In the genomic region with DNA sequence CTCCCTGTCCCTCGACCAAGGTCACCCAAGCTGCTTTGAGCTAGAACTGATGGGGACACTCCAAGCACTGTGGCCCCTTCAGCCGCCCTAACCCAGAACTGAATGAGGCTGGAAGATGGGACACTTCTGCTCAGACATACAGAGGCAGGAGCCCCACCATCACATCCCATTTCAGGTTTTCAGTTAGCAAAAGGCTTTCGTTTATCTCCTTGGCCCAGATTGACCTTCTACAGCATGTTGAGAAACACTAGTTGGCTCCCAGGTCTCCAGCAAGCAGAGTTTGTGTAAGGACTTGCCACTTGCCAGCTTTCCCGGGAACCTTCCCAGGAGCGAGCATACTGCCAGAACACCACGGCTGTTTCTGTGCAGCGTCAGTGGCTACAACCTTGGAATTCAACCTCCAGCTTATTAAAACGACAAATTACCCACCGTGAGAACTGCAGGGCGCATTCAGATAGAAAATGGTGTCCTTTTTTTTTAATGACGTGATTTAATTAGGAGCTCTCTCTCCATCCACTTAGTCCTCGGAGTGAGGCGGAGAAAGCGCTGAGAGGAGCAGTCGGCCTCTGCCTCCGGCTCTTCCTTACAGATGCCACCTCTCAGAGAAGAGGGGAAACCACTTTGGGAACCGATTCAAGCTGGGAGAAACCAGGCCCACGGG, we compare ENCODE assay signal across 9 mouse cellular contexts. TPM values are rescaled to one million over a fixed set of nuclear protein-coding genes. Genes with fewer than 3 reads are reported as not detected.
DNase-seq lines count a peak whose midpoint lies in the region; ATAC-seq and TF ChIP-seq lines count a peak whose summit lies in the region.
"Had no signal": no experiment of that assay in that cellular context is flagged by ENCODE, and none has a peak within 500 bp of the region (broad histone marks: within the 10 kb centered on the region; RNA-seq: fewer than 3 reads in every experiment).

No protein-coding gene starts in this region.

- no peak overlapping the region for H3K4me3 ChIP-seq in heart, embryonic 12.5 days
- H3K4me3 ChIP-seq in forebrain, embryonic 14.5 days (ENCODE audit: low read depth, low read length): no peak overlapping the region
- no peak overlapping the region for H3K4me3 ChIP-seq in hindbrain, embryonic 16.5 days (ENCODE audit: low read length)
- H3K4me3 ChIP-seq in intestine, postnatal 0 days (ENCODE audit: low read depth, low read length): no peak overlapping the region
- H3K4me3 ChIP-seq: stomach, embryonic 15.5 days had no signal

- H3K36me3 ChIP-seq in heart, embryonic 12.5 days: no peaks in the 10 kb centered on the region
- H3K36me3 ChIP-seq in forebrain, embryonic 14.5 days (ENCODE audit: control insufficient read depth, insufficient read depth, low read length): no peaks in the 10 kb centered on the region
- no peaks in the 10 kb centered on the region for H3K36me3 ChIP-seq in hindbrain, embryonic 16.5 days (ENCODE audit: control insufficient read depth, insufficient read depth, low read length)
- H3K36me3 ChIP-seq in intestine, postnatal 0 days (ENCODE audit: control insufficient read depth, insufficient read depth): no peaks in the 10 kb centered on the region
- H3K36me3 ChIP-seq: stomach, embryonic 15.5 days had no signal

- ATAC-seq in heart, embryonic 12.5 days (ENCODE audit: insufficient number of reproducible peaks, low FRiP score): no peak
- peak; percentile 75 for ATAC-seq in forebrain, embryonic 14.5 days
- peak; percentile 67 for ATAC-seq in hindbrain, embryonic 16.5 days
- no peak for ATAC-seq in intestine, postnatal 0 days

- H3K9me3 ChIP-seq in heart, embryonic 12.5 days (replicated peaks): no peaks in the 10 kb centered on the region
- no peaks in the 10 kb centered on the region for H3K9me3 ChIP-seq in forebrain, embryonic 14.5 days (replicated peaks; ENCODE audit: control insufficient read depth, low read length)
- H3K9me3 ChIP-seq in hindbrain, embryonic 16.5 days (ENCODE audit: control insufficient read depth, low read length): no peaks in the 10 kb centered on the region
- no peaks in the 10 kb centered on the region for H3K9me3 ChIP-seq in intestine, postnatal 0 days (ENCODE audit: control insufficient read depth)
- H3K9me3 ChIP-seq: stomach, embryonic 15.5 days had no signal

- peak; percentile 98 for DNase-seq in heart, adult 11 months
- DNase-seq in adrenal gland, adult 8-10 months: peak; percentile 79
- peak; percentile 82 for DNase-seq in forebrain, embryonic 14.5 days (ENCODE audit: low spot score)
- DNase-seq in ovary, postnatal 36 days (ENCODE audit: low spot score): peak; percentile 54
- no peak for DNase-seq in natural killer cell, adult 2 months (ENCODE audit: low spot score in 2 of 2)

- H3K4me1 ChIP-seq in heart, embryonic 12.5 days (replicated peaks): no peaks in the 10 kb centered on the region
- peaks cover 13% of the 10 kb centered on the region for H3K4me1 ChIP-seq in forebrain, embryonic 14.5 days (ENCODE audit: control insufficient read depth, insufficient read depth, low read length)
- H3K4me1 ChIP-seq in hindbrain, embryonic 16.5 days (ENCODE audit: control insufficient read depth, insufficient read depth, low read depth, low read length): peaks cover 11% of the 10 kb centered on the region
- H3K4me1 ChIP-seq in intestine, postnatal 0 days (replicated peaks; ENCODE audit: control insufficient read depth, insufficient read depth, low read length): no peaks in the 10 kb centered on the region

- no peak overlapping the region for H3K9ac ChIP-seq in heart, embryonic 12.5 days
- no peak overlapping the region for H3K9ac ChIP-seq in forebrain, embryonic 14.5 days (ENCODE audit: low read length)
- H3K9ac ChIP-seq in hindbrain, embryonic 16.5 days (ENCODE audit: low read depth, low read length): no peak overlapping the region
- no peak overlapping the region for H3K9ac ChIP-seq in intestine, postnatal 0 days (ENCODE audit: low read depth, low read length)
- H3K9ac ChIP-seq: stomach, embryonic 15.5 days had no signal

- no peak for TF ChIP-seq CTCF in intestine, postnatal 0 days (IDR thresholded peaks at IDR 0.05; ENCODE audit: low read depth)

- H3K4me2 ChIP-seq in heart, embryonic 12.5 days: no peak overlapping the region
- H3K4me2 ChIP-seq in forebrain, embryonic 14.5 days (ENCODE audit: low read length): no peak overlapping the region
- no peak overlapping the region for H3K4me2 ChIP-seq in hindbrain, embryonic 16.5 days (ENCODE audit: low read length)
- no peak overlapping the region for H3K4me2 ChIP-seq in intestine, postnatal 0 days (replicated peaks; ENCODE audit: low read depth)
- H3K4me2 ChIP-seq: stomach, embryonic 15.5 days had no signal

- H3K27ac ChIP-seq in heart, embryonic 12.5 days (ENCODE audit: poor library complexity, severe bottlenecking): no peak overlapping the region
- peak overlapping the region; percentile 21; the same call in 1 of the 2 replicates for H3K27ac ChIP-seq in forebrain, embryonic 14.5 days (ENCODE audit: low read depth, low read length)
- H3K27ac ChIP-seq in hindbrain, embryonic 16.5 days (ENCODE audit: low read depth, low read length): peak overlapping the region; percentile 24; the same call in 1 of the 2 replicates
- H3K27ac ChIP-seq in intestine, postnatal 0 days (ENCODE audit: low read depth, low read length): no peak overlapping the region
- H3K27ac ChIP-seq: stomach, embryonic 15.5 days had no signal

- 71% methylated on average over 18 of the region's 18 CpGs for WGBS in heart, embryonic 12.5 days
- 27% methylated on average over 18 of the region's 18 CpGs for WGBS in forebrain, embryonic 14.5 days
- WGBS in hindbrain, embryonic 16.5 days: 50% methylated on average over 18 of the region's 18 CpGs
- 75% methylated on average over 18 of the region's 18 CpGs for WGBS in intestine, postnatal 0 days

- H3K27me3 ChIP-seq in heart, embryonic 12.5 days (replicated peaks): no peaks in the 10 kb centered on the region
- H3K27me3 ChIP-seq in forebrain, embryonic 14.5 days (replicated peaks; ENCODE audit: control insufficient read depth, insufficient read depth, low read length): no peaks in the 10 kb centered on the region
- no peaks in the 10 kb centered on the region for H3K27me3 ChIP-seq in hindbrain, embryonic 16.5 days (replicated peaks; ENCODE audit: control insufficient read depth, insufficient read depth, low read length)
- no peaks in the 10 kb centered on the region for H3K27me3 ChIP-seq in intestine, postnatal 0 days (replicated peaks; ENCODE audit: control insufficient read depth, insufficient read depth, low read length)
- H3K27me3 ChIP-seq: stomach, embryonic 15.5 days had no signal

RNA-seq across cellular contexts. Expression of gene Diexf, which starts 39.7 kb away (rescaled TPM):
- polyA plus RNA-seq in heart, embryonic 12.5 days (2016; fragmentation: Nextera tagmentation; extraction: Ambion mirVana): 4.8 TPM in 2 replicates
- total RNA-seq in adrenal gland, adult 8-10 months (2022): 10 to 100 TPM; 16.7 to 24.1 (median 20.8) TPM
- polyA plus RNA-seq in forebrain, embryonic 14.5 days (2014; fragmentation: Nextera tagmentation; extraction: Ambion mirVana): 9.6 and 10.6 TPM in 2 replicates
- 6.9 and 7.4 TPM in 2 replicates for polyA plus RNA-seq in hindbrain, embryonic 16.5 days (2015; fragmentation: Nextera tagmentation; extraction: Ambion mirVana)
- polyA plus RNA-seq in intestine, postnatal 0 days (2015; fragmentation: Nextera tagmentation; extraction: Ambion mirVana): 1.7 and 1.8 TPM in 2 replicates

RNA-seq across cellular contexts. Expression of gene Syt14, which starts 54.8 kb away (rescaled TPM):
- 1.4 and 1.6 TPM in 2 replicates for polyA plus RNA-seq in heart, embryonic 12.5 days (2016; fragmentation: Nextera tagmentation; extraction: Ambion mirVana)
- total RNA-seq in adrenal gland, adult 8-10 months (2022): 10 to 100 TPM; 12.0 to 15.9 (median 14.8) TPM
- polyA plus RNA-seq in forebrain, embryonic 14.5 days (2014; fragmentation: Nextera tagmentation; extraction: Ambion mirVana): 6.9 and 10.0 TPM in 2 replicates
- polyA plus RNA-seq in hindbrain, embryonic 16.5 days (2015; fragmentation: Nextera tagmentation; extraction: Ambion mirVana): 4.5 and 5.7 TPM in 2 replicates
- polyA plus RNA-seq in intestine, postnatal 0 days (2015; fragmentation: Nextera tagmentation; extraction: Ambion mirVana): 0.73 and 0.75 TPM in 2 replicates

Comparison
In these comparisons a context has a peak if more than half of its experiments do, and no peak if none do; other contexts are left out.
1. DNase-seq: peak in heart, adult 11 months (single experiment), adrenal gland, adult 8-10 months (single experiment), forebrain, embryonic 14.5 days (single experiment) and ovary, postnatal 36 days (single experiment); none in natural killer cell, adult 2 months (0 of 2).
2. ATAC-seq: peak in forebrain, embryonic 14.5 days (single experiment) and hindbrain, embryonic 16.5 days (single experiment); none in heart, embryonic 12.5 days (single experiment) and intestine, postnatal 0 days (single experiment).
3. H3K27ac ChIP-seq: peak in forebrain, embryonic 14.5 days (single experiment) and hindbrain, embryonic 16.5 days (single experiment); none in heart, embryonic 12.5 days (single experiment) and intestine, postnatal 0 days (single experiment).